8 mouse cellular contexts compared by ENCODE assay signal in genomic region chr7:122290165-122290564, GRCm38 (mm10). TPM values are rescaled to one million over a fixed set of nuclear protein-coding genes. Genes with fewer than 3 reads are reported as not detected.
DNase-seq lines count a peak whose midpoint lies in the region; ATAC-seq and TF ChIP-seq lines count a peak whose summit lies in the region.

No protein-coding gene starts in this region.

- ATAC-seq in CD4-positive, CD25-positive, alpha-beta regulatory T cell, adult 4 months: peak; percentile 29
- no peak for ATAC-seq in hindbrain, embryonic 12.5 days (ENCODE audit: low FRiP score)
- no peak for ATAC-seq in liver, embryonic 14.5 days (ENCODE audit: insufficient read depth)

- H3K27ac ChIP-seq in heart, embryonic 10.5 days: no peak overlapping the region
- H3K27ac ChIP-seq in hindbrain, embryonic 12.5 days: no peak overlapping the region
- H3K27ac ChIP-seq in liver, embryonic 14.5 days: no peak overlapping the region

- no peaks in the 10 kb centered on the region for H3K36me3 ChIP-seq in heart, embryonic 10.5 days
- H3K36me3 ChIP-seq in hindbrain, embryonic 12.5 days: no peaks in the 10 kb centered on the region
- H3K36me3 ChIP-seq in liver, embryonic 14.5 days (replicated peaks; ENCODE audit: control insufficient read depth, insufficient read depth, low read depth): no peaks in the 10 kb centered on the region

- no peak for TF ChIP-seq EP300 in liver, embryonic 14.5 days (IDR thresholded peaks at IDR 0.05; ENCODE audit: low read depth)

- H3K4me2 ChIP-seq in hindbrain, embryonic 12.5 days (replicated peaks): peak overlapping the region; percentile 94
- H3K4me2 ChIP-seq in liver, embryonic 14.5 days (ENCODE audit: low read depth): peak overlapping the region; percentile 57

- no peaks in the 10 kb centered on the region for H3K9me3 ChIP-seq in heart, embryonic 10.5 days
- no peaks in the 10 kb centered on the region for H3K9me3 ChIP-seq in hindbrain, embryonic 12.5 days (replicated peaks)
- no peaks in the 10 kb centered on the region for H3K9me3 ChIP-seq in liver, embryonic 14.5 days (ENCODE audit: control insufficient read depth, low read length)

- H3K9ac ChIP-seq in hindbrain, embryonic 12.5 days: no peak overlapping the region
- H3K9ac ChIP-seq in liver, embryonic 14.5 days (replicated peaks): no peak overlapping the region

- peaks cover 50% of the 10 kb centered on the region for H3K27me3 ChIP-seq in heart, embryonic 10.5 days (ENCODE audit: insufficient read depth, poor library complexity, severe bottlenecking)
- peaks cover 38% of the 10 kb centered on the region for H3K27me3 ChIP-seq in hindbrain, embryonic 12.5 days
- H3K27me3 ChIP-seq in liver, embryonic 14.5 days (ENCODE audit: control insufficient read depth, insufficient read depth, low read length): peaks cover 26% of the 10 kb centered on the region

- no peak for DNase-seq in heart, embryonic 10.5 days (ENCODE audit: low spot score)
- DNase-seq in heart, adult 9 months (ENCODE audit: low spot score in 2 of 2): no peak
- peak; percentile 57 to 67 for DNase-seq in cerebellum, postnatal 36 days
- DNase-seq in liver, embryonic 14.5 days (ENCODE audit: low read depth in 3 of 3, low spot score in 3 of 3): no peak
- peak; percentile 15 for DNase-seq in retina, embryonic 14.5 days (ENCODE audit: low spot score)
- DNase-seq in ovary, postnatal 10 days (ENCODE audit: low spot score): no peak

- peak overlapping the region; percentile 72 for H3K4me3 ChIP-seq in heart, embryonic 10.5 days
- H3K4me3 ChIP-seq in hindbrain, embryonic 12.5 days: peak overlapping the region; percentile 68
- H3K4me3 ChIP-seq in liver, embryonic 14.5 days (ENCODE audit: insufficient read depth in 1 of 2, low read depth in 2 of 2, low read length in 2 of 2): peak overlapping the region in 1 of 2 experiments; percentile 6; a peak in 1 of 4 replicates

- peak; percentile 40; the same call in 1 of the 2 replicates for TF ChIP-seq CTCF in liver, embryonic 14.5 days (IDR thresholded peaks at IDR 0.05; ENCODE audit: low read depth)

- H3K4me1 ChIP-seq in heart, embryonic 10.5 days: peaks cover 13% of the 10 kb centered on the region
- H3K4me1 ChIP-seq in hindbrain, embryonic 12.5 days: peaks cover 18% of the 10 kb centered on the region
- H3K4me1 ChIP-seq in liver, embryonic 14.5 days (replicated peaks; ENCODE audit: control insufficient read depth in 2 of 2, insufficient read depth in 2 of 2, low read length in 1 of 2): no peaks in the 10 kb centered on the region

- WGBS in heart, embryonic 10.5 days: 7% methylated on average over 12 of the region's 12 CpGs
- WGBS in hindbrain, embryonic 12.5 days: 10% methylated on average over 12 of the region's 12 CpGs
- 10% methylated on average over 12 of the region's 12 CpGs for WGBS in liver, embryonic 14.5 days (ENCODE audit: insufficient replicate concordance)

RNA-seq across cellular contexts. Expression of gene Prkcb, which starts 1.6 kb away (rescaled TPM):
- polyA plus RNA-seq in heart, embryonic 10.5 days (2016; fragmentation: Nextera tagmentation; extraction: Ambion mirVana): 13.3 and 14.3 TPM in 2 replicates
- 10 to 100 TPM; 64.4 to 70.8 TPM for polyA plus RNA-seq in CD4-positive, CD25-positive, alpha-beta regulatory T cell, adult 4 months (2017; shearing (Covaris generic))
- 32.5 and 34.1 TPM in 2 replicates for polyA plus RNA-seq in hindbrain, embryonic 12.5 days (2016; fragmentation: Nextera tagmentation; extraction: Ambion mirVana)
- polyA plus RNA-seq in liver, embryonic 14.5 days (2012; rRNA removed): 1.6 TPM in 2 replicates
- 2.3 and 2.4 TPM in 2 replicates for polyA plus RNA-seq in liver, embryonic 14.5 days (2014; fragmentation: Nextera tagmentation; extraction: Ambion mirVana)

Comparison
In these comparisons a context has a peak if more than half of its experiments do, and no peak if none do; other contexts are left out.
1. DNase-seq: peak in cerebellum, postnatal 36 days (2 of 2) and retina, embryonic 14.5 days (single experiment); none in heart, embryonic 10.5 days (single experiment), heart, adult 9 months (0 of 2), liver, embryonic 14.5 days (0 of 3) and ovary, postnatal 10 days (single experiment).